10 mouse cellular contexts compared by ENCODE assay signal in genomic region chr4:142065270-142065669, GRCm38 (mm10). TPM values are rescaled to one million over a fixed set of nuclear protein-coding genes. Genes with fewer than 3 reads are reported as not detected.
DNase-seq lines count a peak whose midpoint lies in the region; ATAC-seq lines count a peak whose summit lies in the region.
"Had no signal": no experiment of that assay in that cellular context is flagged by ENCODE, and none has a peak within 500 bp of the region (broad histone marks: within the 10 kb centered on the region; RNA-seq: fewer than 3 reads in every experiment).

No protein-coding gene starts in this region.

- no peaks in the 10 kb centered on the region for H3K36me3 ChIP-seq in limb, embryonic 15.5 days
- H3K36me3 ChIP-seq in limb, embryonic 10.5 days, result no peaks in the 10 kb centered on the region
- H3K36me3 ChIP-seq in heart, embryonic 12.5 days, result peaks cover 4% of the 10 kb centered on the region; the same call in 1 of the 2 replicates
- H3K36me3 ChIP-seq in stomach, embryonic 16.5 days (ENCODE audit: control insufficient read depth, insufficient read depth, low read length), result no peaks in the 10 kb centered on the region
- H3K36me3 ChIP-seq in midbrain, embryonic 10.5 days, result no peaks in the 10 kb centered on the region
- no peaks in the 10 kb centered on the region for H3K36me3 ChIP-seq in forebrain, embryonic 10.5 days (replicated peaks)

- 36% methylated on average over 8 of the region's 8 CpGs for WGBS in limb, embryonic 15.5 days
- WGBS in limb, embryonic 10.5 days, result 74% methylated on average over 8 of the region's 8 CpGs
- WGBS in heart, embryonic 12.5 days, result 64% methylated on average over 8 of the region's 8 CpGs
- WGBS in stomach, embryonic 16.5 days, result 42% methylated on average over 8 of the region's 8 CpGs
- WGBS in midbrain, embryonic 10.5 days, result 82% methylated on average over 8 of the region's 8 CpGs
- 87% methylated on average over 8 of the region's 8 CpGs for WGBS in forebrain, embryonic 10.5 days

- H3K27me3 ChIP-seq in limb, embryonic 15.5 days, result no peaks in the 10 kb centered on the region; the same call in 1 of the 2 replicates
- H3K27me3 ChIP-seq in limb, embryonic 10.5 days (ENCODE audit: low read depth, poor library complexity, severe bottlenecking), result peaks cover 21% of the 10 kb centered on the region
- no peaks in the 10 kb centered on the region for H3K27me3 ChIP-seq in heart, embryonic 12.5 days (replicated peaks)
- H3K27me3 ChIP-seq in stomach, embryonic 16.5 days (ENCODE audit: control insufficient read depth, insufficient read depth, low read length), result no peaks in the 10 kb centered on the region
- peaks cover 37% of the 10 kb centered on the region for H3K27me3 ChIP-seq in midbrain, embryonic 10.5 days (ENCODE audit: low read depth, poor library complexity, severe bottlenecking)
- peaks cover 45% of the 10 kb centered on the region for H3K27me3 ChIP-seq in forebrain, embryonic 10.5 days (ENCODE audit: poor library complexity, severe bottlenecking)

- H3K9ac ChIP-seq in limb, embryonic 15.5 days, result no peak overlapping the region
- no peak overlapping the region for H3K9ac ChIP-seq in heart, embryonic 12.5 days
- no peak overlapping the region for H3K9ac ChIP-seq in stomach, embryonic 16.5 days (ENCODE audit: low read length)

- no peak for DNase-seq in limb, embryonic 10.5 days (ENCODE audit: low spot score)
- peak; percentile 70 for DNase-seq in kidney, postnatal 14 days
- DNase-seq in midbrain, embryonic 10.5 days (ENCODE audit: low spot score), result no peak
- DNase-seq in frontal cortex, postnatal 10 days (ENCODE audit: low spot score in 2 of 2), result no peak
- no peak for DNase-seq in forebrain, embryonic 10.5 days (ENCODE audit: extremely low spot score, low spot score)
- DNase-seq: cerebellum, adult 9-10 months; retina, postnatal 1 day had no signal

- peak overlapping the region; percentile 57 for H3K27ac ChIP-seq in limb, embryonic 15.5 days
- H3K27ac ChIP-seq in limb, embryonic 10.5 days, result no peak overlapping the region
- H3K27ac ChIP-seq in heart, embryonic 12.5 days (ENCODE audit: poor library complexity, severe bottlenecking), result peak overlapping the region; percentile 37; the same call in 1 of the 2 replicates
- peak overlapping the region; percentile 84 for H3K27ac ChIP-seq in stomach, embryonic 16.5 days (ENCODE audit: low read length)
- no peak overlapping the region for H3K27ac ChIP-seq in midbrain, embryonic 10.5 days (replicated peaks)
- no peak overlapping the region for H3K27ac ChIP-seq in forebrain, embryonic 10.5 days

- no peaks in the 10 kb centered on the region for H3K9me3 ChIP-seq in limb, embryonic 15.5 days
- H3K9me3 ChIP-seq in limb, embryonic 10.5 days (replicated peaks), result no peaks in the 10 kb centered on the region
- no peaks in the 10 kb centered on the region for H3K9me3 ChIP-seq in heart, embryonic 12.5 days (replicated peaks)
- no peaks in the 10 kb centered on the region for H3K9me3 ChIP-seq in stomach, embryonic 16.5 days (replicated peaks; ENCODE audit: control insufficient read depth, low read length)
- no peaks in the 10 kb centered on the region for H3K9me3 ChIP-seq in midbrain, embryonic 10.5 days (replicated peaks)
- no peaks in the 10 kb centered on the region for H3K9me3 ChIP-seq in forebrain, embryonic 10.5 days

- H3K4me3 ChIP-seq in limb, embryonic 15.5 days, result no peak overlapping the region
- H3K4me3 ChIP-seq in limb, embryonic 10.5 days, result no peak overlapping the region
- H3K4me3 ChIP-seq in heart, embryonic 12.5 days, result no peak overlapping the region
- no peak overlapping the region for H3K4me3 ChIP-seq in stomach, embryonic 16.5 days (replicated peaks; ENCODE audit: low read length)
- H3K4me3 ChIP-seq in midbrain, embryonic 10.5 days, result no peak overlapping the region
- H3K4me3 ChIP-seq in forebrain, embryonic 10.5 days, result no peak overlapping the region

- H3K4me1 ChIP-seq in limb, embryonic 15.5 days, result peaks cover 33% of the 10 kb centered on the region
- peaks cover 83% of the 10 kb centered on the region for H3K4me1 ChIP-seq in limb, embryonic 10.5 days
- H3K4me1 ChIP-seq in heart, embryonic 12.5 days (replicated peaks), result peaks cover 45% of the 10 kb centered on the region
- peaks cover 68% of the 10 kb centered on the region for H3K4me1 ChIP-seq in stomach, embryonic 16.5 days (ENCODE audit: control insufficient read depth, insufficient read depth, low read length)
- H3K4me1 ChIP-seq in midbrain, embryonic 10.5 days, result peaks cover 51% of the 10 kb centered on the region
- peaks cover 56% of the 10 kb centered on the region for H3K4me1 ChIP-seq in forebrain, embryonic 10.5 days

- no peak for ATAC-seq in limb, embryonic 15.5 days (ENCODE audit: insufficient number of reproducible peaks, low FRiP score, low TSS enrichment, low read depth)
- ATAC-seq in heart, embryonic 12.5 days (ENCODE audit: insufficient number of reproducible peaks, low FRiP score), result peak; percentile 39; the same call in 1 of the 2 replicates
- peak; percentile 3; the same call in 1 of the 2 replicates for ATAC-seq in stomach, embryonic 16.5 days (ENCODE audit: insufficient read depth, low FRiP score)

- H3K4me2 ChIP-seq in limb, embryonic 15.5 days, result no peak overlapping the region
- no peak overlapping the region for H3K4me2 ChIP-seq in heart, embryonic 12.5 days
- 0 out of 2 replicates have a peak overlapping the region, but pooled peaks have one; percentile 2 for H3K4me2 ChIP-seq in stomach, embryonic 16.5 days (ENCODE audit: low read depth, low read length)

RNA-seq across cellular contexts. Expression of gene Tmem51, which starts 18.8 kb away (rescaled TPM):
- polyA plus RNA-seq in limb, embryonic 15.5 days (2015; fragmentation: Nextera tagmentation; extraction: Ambion mirVana), result 26.1 and 26.8 TPM in 2 replicates
- polyA plus RNA-seq in limb, embryonic 10.5 days (2016; fragmentation: Nextera tagmentation; extraction: Ambion mirVana), result 7.0 and 10.8 TPM in 2 replicates
- polyA plus RNA-seq in heart, embryonic 12.5 days (2016; fragmentation: Nextera tagmentation; extraction: Ambion mirVana), result 28.3 and 29.6 TPM in 2 replicates
- polyA plus RNA-seq in stomach, embryonic 16.5 days (2015; fragmentation: Nextera tagmentation; extraction: Ambion mirVana), result 79.2 and 87.9 TPM in 2 replicates
- 13.3 and 13.6 TPM in 2 replicates for polyA plus RNA-seq in midbrain, embryonic 10.5 days (2016; fragmentation: Nextera tagmentation; extraction: Ambion mirVana)
- 6.6 and 6.7 TPM in 2 replicates for polyA plus RNA-seq in forebrain, embryonic 10.5 days (2016; fragmentation: Nextera tagmentation; extraction: Ambion mirVana)

RNA-seq across cellular contexts. Expression of gene Fhad1, which starts 50.4 kb away (rescaled TPM):
- 3.9 and 5.5 TPM in 2 replicates for polyA plus RNA-seq in limb, embryonic 15.5 days (2015; fragmentation: Nextera tagmentation; extraction: Ambion mirVana)
- polyA plus RNA-seq in limb, embryonic 10.5 days (2016; fragmentation: Nextera tagmentation; extraction: Ambion mirVana), result 0.19 and 0.24 TPM in 2 replicates
- polyA plus RNA-seq in heart, embryonic 12.5 days (2016; fragmentation: Nextera tagmentation; extraction: Ambion mirVana), result 3.9 and 4.8 TPM in 2 replicates
- 5.3 and 5.8 TPM in 2 replicates for polyA plus RNA-seq in stomach, embryonic 16.5 days (2015; fragmentation: Nextera tagmentation; extraction: Ambion mirVana)
- 1.6 and 1.9 TPM in 2 replicates for polyA plus RNA-seq in midbrain, embryonic 10.5 days (2016; fragmentation: Nextera tagmentation; extraction: Ambion mirVana)
- 0.39 and 0.50 TPM in 2 replicates for polyA plus RNA-seq in forebrain, embryonic 10.5 days (2016; fragmentation: Nextera tagmentation; extraction: Ambion mirVana)

Comparison
In these comparisons a context has a peak if more than half of its experiments do, and no peak if none do; other contexts are left out.
1. H3K27ac ChIP-seq: peak in limb, embryonic 15.5 days (single experiment), heart, embryonic 12.5 days (single experiment) and stomach, embryonic 16.5 days (single experiment); none in limb, embryonic 10.5 days (single experiment), midbrain, embryonic 10.5 days (single experiment) and forebrain, embryonic 10.5 days (single experiment).